Mouse (Mus musculus) liver, embryonic 14.5 days (tissue): ENCODE results near the gene Fbxo10. TPM values are rescaled to one million over a fixed set of nuclear protein-coding genes. Genes with fewer than 3 reads are reported as not detected.
"Not testable (repeated sequence)": the region's sequence is repeated elsewhere in the genome, so short reads cannot be mapped to it uniquely, and the experiment has no call there.

Source experiments
- ATAC-seq: fragments of 200-750 bp; cut with Nextera tagmentation; 2 replicates; pipeline ENCODE4 v1.8.0; 2017; ENCODE audit warnings: moderate number of reproducible peaks, mild to moderate bottlenecking, moderate library complexity; ENCODE audit not compliant: insufficient read depth
- DNase-seq, 3 experiments: peaks; one replicate each; pipeline ENCODE4 v3.0.0-alpha.2; 2012 to 2013; ENCODE audit warnings: low read depth in 3 of 3, low spot score in 3 of 3
- H3K27ac ChIP-seq: fragments of 300-500 bp; sonication (generic); 2 replicates; pipeline ENCODE4 v1.5.1; 2014; ENCODE audit warnings: moderate library complexity, mild to moderate bottlenecking, control low read depth, inconsistent platforms
- H3K27me3 ChIP-seq: fragments of 300-500 bp; sonication (generic); 2 replicates; pipeline ENCODE4 v1.6.1; 2014; ENCODE audit warnings: mild to moderate bottlenecking, low read length, moderate library complexity; ENCODE audit not compliant: control insufficient read depth, insufficient read depth
- H3K36me3 ChIP-seq: fragments of 300-500 bp; sonication (generic); replicated peaks from 2 replicates; pipeline ENCODE4 v1.6.1; 2014; ENCODE audit warnings: low read depth; ENCODE audit not compliant: control insufficient read depth, insufficient read depth
- H3K4me1 ChIP-seq, 2 experiments: fragments of 200-500 bp in 1 of 2; fragments of 300-500 bp in 1 of 2; sonication (generic) in 1 of 2; replicated peaks; 2 replicates each; pipeline ENCODE4 v1.6.1; 2012 to 2014; ENCODE audit warnings: antibody characterized with exemption in 1 of 2, inconsistent platforms in 1 of 2, low read length in 1 of 2; ENCODE audit not compliant: control insufficient read depth in 2 of 2, insufficient read depth in 2 of 2
- H3K4me2 ChIP-seq: fragments of 300-500 bp; sonication (generic); 2 replicates; pipeline ENCODE4 v1.6.1; 2014; ENCODE audit warnings: low read depth, mild to moderate bottlenecking, control low read depth, moderate library complexity
- H3K4me3 ChIP-seq, 2 experiments: fragments of 200-500 bp in 1 of 2; fragments of 300-500 bp in 1 of 2; sonication (generic) in 1 of 2; 2 replicates each; pipeline ENCODE4 v1.5.1; 2012 to 2014; ENCODE audit warnings: low read depth in 2 of 2, low read length in 2 of 2, mild to moderate bottlenecking in 2 of 2, control low read depth in 1 of 2, inconsistent platforms in 1 of 2, moderate library complexity in 1 of 2; ENCODE audit not compliant: insufficient read depth in 1 of 2
- H3K9ac ChIP-seq: fragments of 300-500 bp; sonication (generic); replicated peaks from 2 replicates; pipeline ENCODE4 v1.6.1; 2014; ENCODE audit warnings: mild to moderate bottlenecking, control low read depth, moderate library complexity
- H3K9me3 ChIP-seq: fragments of 300-500 bp; sonication (generic); 2 replicates; pipeline ENCODE4 v1.6.1; 2016; ENCODE audit warnings: low read length, mixed read lengths; ENCODE audit not compliant: control insufficient read depth
- CTCF ChIP-seq: IDR thresholded peaks from 2 replicates; pipeline ENCODE4 v1.5.1; 2016; ENCODE audit warnings: antibody characterized with exemption, low read depth, control low read depth
- EP300 ChIP-seq: IDR thresholded peaks from 2 replicates; pipeline ENCODE4 v1.6.1; 2016; ENCODE audit warnings: antibody characterized with exemption, low read depth
- WGBS: fragments of 180-500 bp; shearing (Covaris S2); extraction: QIAGEN DNeasy Blood & Tissue Kit; methylation state at CpG from one replicate; pipeline ENCODE4 v1.1.7; 2014; ENCODE audit not compliant: insufficient replicate concordance; 5-methylcytosine and 5-hydroxymethylcytosine counted together
- polyA plus RNA-seq, 2 experiments: library from polyadenylated mRNA; depleted of rRNA in 1 of 2; stranded (reverse) in 1 of 2; unstranded in 1 of 2; fragments of >200 nt; fragmentation: Nextera tagmentation in 1 of 2; extraction: Ambion mirVana in 1 of 2; gene quantifications; 2 replicates each; pipeline versions ENCODE4 v1.2.1 to v1.2.3; 2012 to 2014

The Fbxo10 gene
- polyA plus RNA-seq, 2 experiments: 2.4 to 4.3 TPM

GRCm38 (mm10) chr4:45083487-45083886 is 917 bp downstream of the Fbxo10 start:
- Histone ChIP-seq H3K4me2 (peak overlapping the region; percentile 96), H3K36me3 (no peaks in the 10 kb centered on the region), H3K27me3 (no peaks in the 10 kb centered on the region), H3K9me3 (no peaks in the 10 kb centered on the region), H3K27ac (no peak overlapping the region), H3K9ac (peak overlapping the region; percentile 88), H3K4me3 (peak overlapping the region; percentile 68 to 84), H3K4me1 (peaks cover 12 to 42% of the 10 kb centered on the region in 2 experiments)
- 4% methylated on average over 8 of the region's 8 CpGs for WGBS
- TF ChIP-seq EP300 (no peak), CTCF (no peak)
- DNase-seq (no peak), ATAC-seq (no peak)

- Histone ChIP-seq H3K9ac (no peak overlapping the region), H3K27ac (no peak overlapping the region), H3K27me3 (no peaks in the 10 kb centered on the region), H3K4me1 (peaks cover 12 to 42% of the 10 kb centered on the region in 2 experiments), H3K4me2 (peak overlapping the region; percentile 96), H3K36me3 (no peaks in the 10 kb centered on the region), H3K4me3 (peak overlapping the region; percentile 26 to 84; a peak in 3 of 4 replicates), H3K9me3 (no peaks in the 10 kb centered on the region)
- TF ChIP-seq CTCF (no peak), EP300 (no peak)
- WGBS: 73% methylated on average over 9 of the region's 9 CpGs
- DNase-seq: no peak
- ATAC-seq: no peak
These were observed 1.5 kb downstream of the Fbxo10 start for GRCm38 (mm10) chr4:45082951-45083350.

- WGBS: 75% methylated on average over 4 of the region's 4 CpGs
- H3K4me3 ChIP-seq, DNase-seq, H3K4me2 ChIP-seq, H3K36me3 ChIP-seq, H3K27me3 ChIP-seq, H3K27ac ChIP-seq, ATAC-seq, H3K9ac ChIP-seq, H3K9me3 ChIP-seq: not testable (repeated sequence)
- peaks cover 3 to 31% of the 10 kb centered on the region in 2 experiments for H3K4me1 ChIP-seq
These were observed 3.4 kb downstream of the Fbxo10 start for GRCm38 (mm10) chr4:45081041-45081440.

GRCm38 (mm10) chr4:45073544-45073943 is 10.9 kb downstream of the Fbxo10 start:
- DNase-seq: peak; percentile 23 to 49 (median 48)
- WGBS: 16% methylated on average over 6 of the region's 6 CpGs
- Histone ChIP-seq H3K4me3 (no peak overlapping the region), H3K27ac (peak overlapping the region; percentile 5), H3K27me3 (no peaks in the 10 kb centered on the region), H3K9me3 (no peaks in the 10 kb centered on the region), H3K36me3 (no peaks in the 10 kb centered on the region), H3K4me1 (peaks cover 12 to 49% of the 10 kb centered on the region in 2 experiments), H3K9ac (no peak overlapping the region), H3K4me2 (peak overlapping the region; percentile 25)
- TF ChIP-seq EP300: peak; percentile 94
- no peak for TF ChIP-seq CTCF
- ATAC-seq: peak; percentile 87

- DNase-seq (no peak), ATAC-seq (no peak)
- 74% methylated on average over 15 of the region's 15 CpGs for WGBS
- H3K4me2 ChIP-seq: no peak overlapping the region
- no peak overlapping the region for H3K4me3 ChIP-seq
- H3K27me3 ChIP-seq: no peaks in the 10 kb centered on the region
- no peaks in the 10 kb centered on the region for H3K36me3 ChIP-seq
- peaks cover 12 to 49% of the 10 kb centered on the region in 2 experiments for H3K4me1 ChIP-seq
- H3K9ac ChIP-seq: no peak overlapping the region
- no peaks in the 10 kb centered on the region for H3K9me3 ChIP-seq
- H3K27ac ChIP-seq: no peak overlapping the region
- no peak for TF ChIP-seq CTCF
- TF ChIP-seq EP300: no peak
These were observed 12.0 kb downstream of the Fbxo10 start for GRCm38 (mm10) chr4:45072261-45072973.
